Mouse (Mus musculus) brain, adult 2 months (tissue): Measurements from ENCODE around the gene Snrk.

Experiments used
- DNase-seq: peaks from one replicate; pipeline ENCODE4 v3.0.0; 2011; ENCODE audit warnings: low read depth, low spot score

Snrk gene

DNA sequence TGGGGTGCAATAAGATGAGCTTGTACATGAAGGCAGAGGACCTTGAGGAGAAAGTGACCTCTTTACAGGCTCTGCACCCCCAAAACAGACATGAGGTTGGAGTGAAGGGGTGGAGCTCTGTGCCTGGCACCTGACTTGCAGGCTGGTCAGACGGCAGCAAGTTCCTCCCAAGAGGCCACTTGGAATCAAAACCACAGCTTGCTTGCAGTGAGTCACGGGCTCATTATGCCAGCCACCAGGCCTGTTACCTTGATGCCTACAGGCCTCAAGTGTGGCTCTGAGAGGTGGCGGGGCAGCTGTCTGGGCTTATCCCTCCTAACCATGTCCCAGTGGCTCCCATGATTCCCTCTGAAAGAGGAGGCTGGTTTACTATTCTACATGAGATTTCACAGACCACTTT is 63.0 kb downstream of the Snrk start:
- DNase-seq, result no peak

DNA sequence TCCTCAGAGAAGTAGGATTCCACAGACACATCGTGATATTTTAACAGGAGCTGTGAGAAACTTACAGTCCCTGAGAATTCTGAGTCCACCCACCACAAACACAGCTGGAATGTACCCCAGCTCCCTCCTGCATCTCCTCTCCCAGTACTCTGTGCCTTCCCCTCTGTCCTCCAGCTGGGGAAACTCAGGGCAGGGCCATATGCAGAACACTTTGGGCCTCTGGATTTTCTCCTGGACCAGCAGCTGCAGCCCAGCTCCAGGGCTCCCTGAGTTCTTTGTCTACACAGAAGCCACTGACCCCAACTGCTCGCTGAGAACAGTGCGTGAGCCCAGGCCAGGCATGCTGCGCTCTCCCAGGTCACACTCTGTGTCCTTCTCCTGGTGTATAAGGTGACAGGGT is 66.0 kb downstream of the Snrk start:
- no peak for DNase-seq

DNA sequence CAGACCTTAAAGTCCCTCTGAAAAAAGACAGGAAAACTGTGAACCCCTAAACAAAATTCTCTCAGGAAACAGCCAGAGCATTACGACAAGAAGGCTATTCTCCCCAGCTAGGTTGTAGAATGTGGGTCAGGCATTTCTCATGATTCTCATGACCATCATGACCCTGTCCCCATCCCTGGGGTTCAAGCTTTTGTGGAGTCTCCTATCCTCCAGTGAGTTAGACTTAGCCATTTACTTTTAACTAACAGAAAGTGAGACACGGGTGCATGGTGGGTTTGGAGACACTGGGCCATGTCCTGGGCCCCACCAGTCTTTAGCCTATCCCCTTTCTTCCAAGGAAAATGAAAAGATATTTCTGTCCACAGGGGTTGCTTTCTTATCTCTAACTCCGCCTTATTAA is 67.3 kb downstream of the Snrk start:
- no peak for DNase-seq

- DNase-seq, result peak; percentile 91
Measured at GRCm38 (mm10) chr9:122185061-122185460, 68.0 kb downstream of the Snrk start.

GRCm38 (mm10) chr9:122185953-122186352 is 68.9 kb downstream of the Snrk start:
- peak; percentile 49 for DNase-seq

- DNase-seq, result no peak
Measured at GRCm38 (mm10) chr9:122186643-122187226, 69.7 kb downstream of the Snrk start.

GRCm38 (mm10) chr9:122187451-122187921 is 70.4 kb downstream of the Snrk start:
- no peak for DNase-seq

DNA sequence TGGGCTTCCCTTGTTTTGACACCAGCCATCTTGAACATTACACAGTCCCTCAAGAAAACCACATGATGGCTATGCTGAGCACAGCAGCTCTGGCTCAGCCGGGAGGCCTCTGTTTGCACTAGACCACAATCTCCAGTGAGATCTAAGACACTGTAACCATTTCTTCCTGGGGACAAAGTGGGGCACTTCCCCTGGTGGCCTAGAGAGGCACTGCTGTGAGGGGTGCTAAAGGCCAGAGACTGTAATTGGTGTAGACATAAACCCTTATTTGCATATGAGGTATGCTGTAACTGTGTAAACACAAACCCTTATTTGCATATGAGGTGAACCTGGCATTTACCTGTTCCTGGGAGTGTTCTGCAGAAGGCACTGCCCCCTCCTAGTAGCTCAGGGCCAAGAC is 71.7 kb downstream of the Snrk start:
- no peak for DNase-seq

DNA sequence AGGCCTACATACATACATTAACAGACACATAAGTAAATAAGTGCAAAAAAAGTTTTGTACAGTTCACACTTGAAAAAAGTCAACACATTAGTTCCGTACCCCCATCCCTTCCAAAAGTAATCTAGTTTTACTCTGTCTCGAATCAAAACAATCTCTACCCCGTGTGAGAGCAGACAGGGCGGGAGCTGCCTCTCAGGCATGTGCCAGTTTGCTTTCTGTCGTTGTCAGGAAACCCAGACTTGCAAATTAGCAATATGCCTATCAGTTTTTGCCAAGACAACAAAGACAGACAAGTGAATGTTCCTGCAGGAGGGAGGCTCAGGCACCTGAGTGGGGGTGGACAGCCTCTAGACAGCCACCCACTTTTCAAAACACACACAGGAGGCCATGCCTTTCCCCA is 76.3 kb downstream of the Snrk start:
- DNase-seq, result no peak

DNA sequence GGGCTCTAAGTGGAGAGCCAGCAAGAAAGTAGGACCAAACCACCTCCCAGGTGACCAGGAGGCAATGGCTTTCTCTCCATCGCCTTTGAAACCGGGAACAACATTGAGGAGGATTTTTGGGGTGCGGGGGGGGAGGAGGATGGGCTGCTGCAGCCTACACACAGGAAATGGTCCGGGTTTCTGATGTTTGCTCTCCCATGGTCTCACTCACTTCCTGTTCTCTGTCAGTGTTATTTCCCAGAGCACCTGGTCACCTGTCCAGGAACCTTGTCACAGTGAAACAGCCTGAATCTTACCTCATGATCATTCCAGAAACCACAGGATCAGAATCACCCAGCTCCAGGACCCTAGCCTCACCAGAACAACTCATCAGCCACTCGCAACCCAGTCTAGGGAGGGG is 76.8 kb downstream of the Snrk start:
- DNase-seq, result no peak

- DNase-seq, result peak; percentile 85
Measured at GRCm38 (mm10) chr9:122195042-122195682, 78.1 kb downstream of the Snrk start.

GRCm38 (mm10) chr9:122197021-122197420 is 80.0 kb downstream of the Snrk start:
- DNase-seq, result no peak

DNA sequence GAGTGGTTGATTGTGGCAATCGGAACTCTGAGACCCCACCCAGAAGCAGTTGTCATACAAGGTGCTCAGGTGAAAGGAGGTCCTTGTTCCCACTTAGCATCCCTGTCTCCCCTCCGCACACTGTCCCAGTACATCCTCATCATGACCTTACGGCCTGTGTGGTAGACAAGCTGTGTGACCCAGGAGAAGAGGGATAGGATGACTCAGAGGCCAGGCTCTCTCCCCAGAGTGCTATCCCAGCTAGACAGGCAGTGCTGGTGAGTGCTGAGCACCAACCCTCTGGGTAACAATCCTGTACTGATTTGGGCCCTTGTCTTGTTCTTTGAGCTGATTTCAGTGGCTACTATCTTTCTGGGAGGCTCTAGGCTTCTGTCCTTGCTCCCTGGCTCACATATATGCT is 81.6 kb downstream of the Snrk start:
- DNase-seq, result no peak

- DNase-seq, result peak; percentile 48
Measured at GRCm38 (mm10) chr9:122199253-122199652, 82.2 kb downstream of the Snrk start.

DNA sequence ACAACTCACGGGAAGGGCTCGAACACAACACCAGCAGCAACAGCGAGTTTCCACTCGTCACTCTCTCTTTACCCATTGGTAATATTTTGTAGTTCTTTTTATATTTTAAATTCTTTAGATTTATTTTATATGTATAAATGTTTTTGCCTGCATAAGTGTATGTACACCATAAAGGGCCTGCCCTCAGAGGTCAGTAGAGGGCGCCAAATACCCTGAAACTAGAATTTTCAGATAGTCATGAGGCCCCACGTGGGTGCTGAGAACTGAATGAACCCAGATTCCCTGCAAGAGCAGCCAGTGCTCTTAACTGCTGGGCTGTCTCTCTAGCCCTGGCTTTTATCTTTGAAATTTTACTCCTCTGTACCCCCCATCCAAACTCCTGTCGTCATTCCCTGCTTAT is 87.4 kb downstream of the Snrk start:
- DNase-seq, result no peak

DNA sequence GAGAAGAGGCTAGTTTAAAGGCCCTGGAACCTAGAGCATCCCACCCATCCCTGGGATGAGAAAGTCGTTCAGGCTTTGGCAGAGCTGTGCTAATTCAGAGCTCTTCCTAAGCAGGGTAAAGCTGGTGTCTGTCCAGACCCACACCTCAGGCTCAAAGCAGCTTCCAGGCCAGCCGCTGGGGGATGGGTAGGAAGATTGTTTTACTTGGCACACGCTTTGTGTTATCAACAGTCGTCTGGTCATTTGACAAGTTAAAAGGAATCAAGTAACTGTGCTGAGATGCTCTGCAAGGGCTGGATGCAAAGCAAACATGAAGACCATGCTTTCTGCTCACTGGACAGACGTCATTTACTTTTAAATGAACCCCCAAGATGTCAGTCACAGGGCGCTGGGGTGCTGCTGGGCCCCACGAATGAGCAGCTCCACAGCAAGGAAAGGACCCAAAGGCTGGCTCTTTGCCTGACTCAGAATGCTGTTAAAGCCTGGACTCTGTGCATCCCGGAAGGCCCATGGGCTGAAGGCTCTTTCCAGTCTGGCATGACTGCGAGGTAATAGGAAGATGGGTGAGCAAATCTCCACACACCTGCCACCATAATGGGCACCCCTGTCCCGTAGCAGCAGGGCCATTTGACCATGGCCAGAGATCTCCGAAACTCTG is 88.6 kb downstream of the Snrk start:
- DNase-seq, result no peak

- peak; percentile 66 for DNase-seq
Measured at GRCm38 (mm10) chr9:122208311-122208710, 91.2 kb downstream of the Snrk start.

DNA sequence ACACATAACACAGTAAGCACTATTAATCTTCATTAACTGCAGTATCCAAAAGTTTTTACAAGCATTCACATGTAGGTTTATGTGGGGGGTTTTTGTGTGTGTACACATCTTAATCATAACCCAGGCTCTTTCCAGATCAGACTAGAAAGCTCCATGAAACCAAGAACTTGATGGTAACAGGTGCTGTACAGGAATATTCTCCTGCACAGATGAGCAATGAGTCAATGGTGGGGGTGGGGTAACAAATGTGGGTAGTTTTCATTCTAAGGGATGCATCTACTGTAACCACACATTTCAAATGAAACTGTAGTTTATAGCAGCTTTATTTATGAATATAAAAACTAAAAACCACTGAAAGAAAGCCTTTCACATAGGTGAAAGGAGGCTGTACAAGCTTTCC is 98.1 kb downstream of the Snrk start:
- peak; percentile 42 for DNase-seq

DNA sequence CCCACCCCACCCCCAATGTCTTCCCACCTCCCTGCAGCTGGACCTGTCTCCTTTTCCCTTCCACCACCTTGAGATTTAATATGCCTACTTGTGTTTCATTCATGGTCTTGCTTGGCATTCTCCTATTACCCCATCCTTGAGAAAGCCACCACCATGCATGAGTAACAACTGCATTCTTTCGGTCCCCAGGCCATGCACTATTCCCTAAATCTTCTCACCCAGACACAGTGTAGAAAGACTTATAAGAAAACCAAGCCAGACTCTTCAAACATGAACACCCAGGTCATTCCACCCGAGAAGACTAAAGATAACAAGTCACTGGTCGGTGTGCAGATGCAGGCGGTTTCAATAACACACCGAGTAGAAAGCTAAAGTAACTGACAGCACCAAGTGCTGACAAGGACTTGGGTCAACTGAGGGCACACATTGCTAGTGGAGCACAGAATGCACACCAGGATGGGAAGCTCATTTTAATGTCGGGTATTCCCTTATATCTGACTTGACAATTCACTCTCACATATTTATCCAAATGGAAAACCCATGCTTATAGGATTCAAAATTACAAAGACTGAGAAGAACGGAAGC is 100.0 kb downstream of the Snrk start:
- DNase-seq, result no peak
